Mouse (Mus musculus) layer of hippocampus, postnatal 14 days (tissue): Measurements from ENCODE around the gene Iglon5. TPM values are rescaled to one million over a fixed set of nuclear protein-coding genes. Genes with fewer than 3 reads are reported as not detected.

Source experiments
- DNase-seq, 2 experiments: peaks; one replicate each; pipeline ENCODE4 v3.0.0; 2021 to 2022; ENCODE audit warnings: low spot score in 2 of 2, mixed read lengths in 1 of 2
- long read RNA-seq, 2 experiments: library from polyadenylated mRNA; stranded (forward); transcript quantifications; one replicate each; pipeline ENCODE4 v2.0.0; 2021
- total RNA-seq, 2 experiments: library from RNA; stranded (reverse); gene quantifications; 2 replicates each; pipeline ENCODE4 v1.2.3; 2021

The Iglon5 gene
- total RNA-seq: 10 to 100 TPM; 43.2 to 45.0 TPM
- long read RNA-seq, experiment 1, partial matches to known transcripts: 3 of 3 reads
- long read RNA-seq, experiment 1, other reads (novel, unspliced or antisense): 0 of 3 reads
- long read RNA-seq, experiment 2, partial matches to known transcripts: 1 of 6 reads
- long read RNA-seq, experiment 2, other reads (novel, unspliced or antisense): 5 of 6 reads

GRCm38 (mm10) chr7:43489631-43490125, at the start of gene Iglon5:
Gene Iglon5 (minus strand): TSS chr7:43490075.
- DNase-seq: peak in 1 of 2 experiments; percentile 39

GRCm38 (mm10) chr7:43538524-43538923, 48.6 kb upstream of the Iglon5 start:
- no peak for DNase-seq

DNA sequence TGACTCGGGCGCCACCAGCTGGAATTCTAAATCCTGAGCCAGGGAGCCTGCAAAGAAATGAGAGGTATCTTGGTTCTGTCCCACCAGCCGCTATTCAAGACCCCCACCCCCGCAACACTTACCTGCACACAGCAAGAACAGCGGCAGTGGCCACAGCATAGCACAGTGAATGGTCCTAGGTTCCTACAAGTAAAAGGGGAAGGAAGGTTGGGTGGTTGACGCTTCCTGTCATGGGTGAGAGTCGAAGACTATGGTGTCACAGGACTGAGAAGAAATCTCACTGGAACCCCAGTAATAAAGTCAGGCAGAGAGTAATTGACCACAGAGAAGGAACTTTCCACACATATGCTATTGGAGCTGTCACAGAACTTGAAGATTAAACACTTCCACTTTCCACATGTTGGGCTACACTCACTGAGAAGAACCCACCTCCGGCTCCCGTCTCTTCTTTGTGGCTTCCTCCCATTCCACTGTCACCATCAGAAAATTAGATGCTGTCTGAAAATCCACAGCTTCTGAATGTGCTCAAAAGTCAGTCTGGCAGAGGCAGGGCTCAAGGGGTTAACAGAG, 43.1 kb upstream of the Iglon5 start:
- no peak for DNase-seq

- no peak for DNase-seq
These were observed 40.4 kb upstream of the Iglon5 start for GRCm38 (mm10) chr7:43530216-43530785.

DNA sequence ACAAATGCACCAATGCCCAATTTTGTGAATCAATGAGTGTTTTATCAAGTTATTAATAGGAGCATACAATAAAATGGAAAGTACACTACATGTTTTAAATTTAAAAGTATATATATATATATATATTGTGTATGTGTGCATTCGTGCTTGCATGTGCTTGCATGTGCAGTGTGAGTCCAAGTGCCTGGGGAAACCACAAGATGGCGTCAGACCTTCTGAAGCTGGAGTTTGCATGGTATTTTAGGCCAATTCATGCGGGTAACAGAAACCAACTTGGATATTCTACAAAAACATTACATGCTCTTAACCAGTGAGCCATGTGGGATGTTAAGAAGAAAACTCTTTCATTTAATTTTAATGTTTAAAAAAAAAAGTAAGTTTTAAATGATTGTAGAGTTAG, 35.4 kb upstream of the Iglon5 start:
- no peak for DNase-seq

DNA sequence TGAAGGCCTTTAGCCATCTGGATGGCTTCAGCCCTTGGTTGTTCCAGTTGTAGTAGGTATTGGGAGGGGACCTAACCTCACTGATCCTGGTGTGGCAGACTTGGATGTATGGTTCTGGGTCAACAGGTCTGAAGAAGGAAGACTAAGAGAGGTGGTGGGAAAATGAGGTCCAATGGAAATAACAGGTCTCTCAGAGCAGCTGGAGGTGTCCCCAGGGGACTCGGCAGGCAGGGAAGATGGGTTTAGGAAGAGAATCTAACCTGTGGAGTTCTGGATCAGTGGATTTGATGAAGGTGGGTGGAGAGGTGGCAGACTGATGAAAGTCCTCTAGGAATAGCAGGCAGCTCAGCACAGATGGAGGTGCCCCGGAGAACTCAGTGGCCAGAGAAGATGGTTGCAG, 32.9 kb upstream of the Iglon5 start:
- no peak for DNase-seq

- DNase-seq: peak; percentile 26 to 41
These were observed 28.5 kb upstream of the Iglon5 start for GRCm38 (mm10) chr7:43518341-43518740.

DNA sequence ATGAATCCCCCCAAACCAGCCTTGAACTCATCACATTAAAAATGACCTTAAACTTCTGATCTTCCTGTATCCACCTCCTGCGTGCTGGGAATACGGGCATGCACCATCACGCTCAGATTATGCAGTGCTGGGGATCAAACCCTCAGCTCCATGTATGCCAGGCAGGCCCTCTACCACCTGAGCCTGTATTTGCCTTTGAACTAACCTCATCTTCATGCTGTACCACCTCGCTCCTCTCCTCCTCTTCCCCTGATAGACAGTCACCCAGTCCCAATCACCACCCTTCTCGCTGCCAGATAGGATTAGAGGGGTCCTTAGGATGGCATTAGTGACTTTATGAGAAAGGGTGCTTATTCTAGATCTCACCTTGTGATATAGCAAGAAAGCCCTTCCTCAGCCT, 25.2 kb upstream of the Iglon5 start:
- DNase-seq: no peak

- DNase-seq: no peak
These were observed 22.6 kb upstream of the Iglon5 start for GRCm38 (mm10) chr7:43512519-43512918.

GRCm38 (mm10) chr7:43511707-43512478, 22.0 kb upstream of the Iglon5 start:
- no peak for DNase-seq

- peak; percentile 36 to 59 for DNase-seq
These were observed 5.6 kb upstream of the Iglon5 start for GRCm38 (mm10) chr7:43495343-43496021.

DNA sequence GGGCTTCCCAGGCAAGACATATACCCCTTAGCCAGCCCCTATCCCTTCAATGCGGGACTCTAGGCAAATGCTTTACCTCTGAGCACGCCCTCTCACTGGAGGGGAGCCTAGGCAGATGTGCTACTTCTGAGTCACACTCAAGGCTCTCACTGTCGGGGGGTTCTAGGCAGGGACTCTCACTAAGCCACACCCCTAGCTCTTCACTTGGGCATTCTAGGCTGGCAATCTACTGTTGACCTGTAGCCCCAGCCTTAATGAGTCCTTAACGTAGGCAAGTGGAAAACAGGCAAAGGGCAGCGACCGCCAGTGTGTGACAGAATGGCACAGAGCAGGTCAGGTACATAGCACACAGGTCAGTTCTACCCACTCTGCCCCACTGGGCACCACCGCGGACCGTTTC, 986 bp upstream of the Iglon5 start:
- no peak for DNase-seq

- peak; percentile 75 to 76 for DNase-seq
These were observed 308 bp upstream of the Iglon5 start for GRCm38 (mm10) chr7:43490182-43490584.

GRCm38 (mm10) chr7:43488646-43489045, 1.2 kb downstream of the Iglon5 start:
- no peak for DNase-seq

DNA sequence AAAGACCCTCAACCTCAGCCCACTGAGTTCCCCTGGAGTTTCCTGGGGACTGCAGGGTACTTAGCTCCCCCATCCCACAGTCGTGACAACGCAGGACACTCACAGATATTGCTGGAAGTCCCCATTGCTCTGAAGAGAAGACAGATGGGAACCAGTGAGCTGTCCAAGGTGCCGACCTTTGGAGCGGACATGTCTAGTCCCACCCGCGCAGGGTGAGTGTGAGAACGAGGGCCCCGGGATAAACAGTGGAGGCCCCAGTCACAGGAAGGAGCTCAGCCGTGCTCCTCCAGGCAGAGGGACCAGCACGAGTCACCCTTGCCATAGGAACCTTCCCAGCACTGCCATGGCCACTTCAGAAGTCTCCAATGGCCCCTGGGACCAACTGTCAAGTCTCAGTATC, 6.6 kb downstream of the Iglon5 start:
- no peak for DNase-seq

DNA sequence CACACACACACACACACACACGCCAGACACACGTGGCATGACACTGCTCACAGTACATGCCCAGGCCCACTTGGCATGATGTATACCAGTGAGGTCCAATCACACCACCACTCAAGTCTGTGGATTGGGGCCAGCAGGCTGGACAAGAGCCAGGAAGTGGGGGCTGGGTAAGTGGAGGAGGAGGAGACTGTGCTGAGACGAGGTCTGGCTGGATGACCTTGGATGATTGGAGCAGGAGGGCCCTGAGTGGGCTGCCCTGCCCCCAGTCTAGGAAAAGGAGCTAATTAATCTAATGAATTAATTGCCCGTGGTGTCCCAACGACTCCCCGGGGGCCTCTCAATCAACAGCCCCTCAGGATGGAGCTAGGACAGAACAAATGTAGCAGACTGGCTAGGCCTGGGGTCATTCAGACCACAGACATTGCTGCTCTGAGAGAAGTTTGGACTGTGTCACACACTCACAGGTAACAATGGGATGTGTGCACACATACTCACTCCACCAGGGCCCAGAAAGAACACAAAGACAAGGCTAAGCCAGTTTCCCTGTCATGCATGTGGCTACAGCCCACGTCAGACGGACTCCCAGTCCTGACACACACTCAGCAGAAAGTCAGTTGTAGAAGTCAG, 7.7 kb downstream of the Iglon5 start:
- no peak for DNase-seq

GRCm38 (mm10) chr7:43481191-43481590, 8.7 kb downstream of the Iglon5 start:
- DNase-seq: no peak

- DNase-seq: no peak
These were observed 13.5 kb downstream of the Iglon5 start for GRCm38 (mm10) chr7:43476376-43476775.

GRCm38 (mm10) chr7:43475706-43476105, 14.2 kb downstream of the Iglon5 start:
- no peak for DNase-seq

- no peak for DNase-seq
These were observed 19.5 kb downstream of the Iglon5 start for GRCm38 (mm10) chr7:43470373-43470772.
